Mouse (Mus musculus) bone marrow macrophage, adult 2 months (primary cell): ENCODE measurements around the gene 1110032A03Rik.

Source experiments
- CTCF ChIP-seq: IDR thresholded peaks from 2 replicates; pipeline ENCODE4 v1.5.1; 2012; ENCODE audit warnings: low read depth, mild to moderate bottlenecking, low read length, moderate library complexity
- POLR2A ChIP-seq: IDR thresholded peaks from 2 replicates; pipeline ENCODE4 v1.6.1; 2012; ENCODE audit warnings: mild to moderate bottlenecking, low read depth, low read length, borderline replicate concordance

DNA sequence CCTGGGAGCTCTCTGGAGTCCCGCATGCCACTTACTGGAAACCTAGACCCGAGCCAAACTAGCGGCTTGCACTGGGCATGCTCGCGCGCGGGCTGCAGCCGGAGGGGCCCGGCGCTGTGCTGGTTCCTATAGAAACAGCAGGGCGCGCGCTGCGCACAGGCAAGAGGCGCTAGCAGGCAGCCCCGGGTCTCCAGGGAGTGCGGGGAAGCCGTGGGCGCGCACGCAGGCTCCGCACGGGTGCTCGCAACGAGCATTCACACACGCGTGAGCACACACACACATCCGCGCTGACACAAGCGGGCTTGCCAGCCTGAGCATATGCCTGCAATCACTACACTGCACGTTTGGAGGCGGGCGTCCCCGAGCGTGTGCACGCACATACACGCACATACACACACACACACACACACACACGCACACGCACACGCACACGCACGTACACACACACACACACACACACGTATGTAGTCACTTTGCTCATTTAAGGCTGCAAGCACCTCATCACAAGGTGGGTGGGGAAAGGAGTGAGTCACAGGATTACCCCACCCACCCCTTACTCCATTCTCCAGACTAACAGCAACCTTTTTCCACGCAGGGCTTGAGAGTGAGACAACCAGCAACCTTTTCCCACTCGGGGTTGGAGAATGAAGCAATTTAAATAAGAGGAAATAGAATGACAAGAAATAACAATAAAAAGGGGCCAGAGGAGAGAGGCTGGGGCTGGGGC lies 47.2 kb downstream of the 1110032A03Rik start:
- TF ChIP-seq POLR2A (no peak), CTCF (no peak)
